Comparison of ENCODE assay signal across 8 mouse cellular contexts in the genomic region with DNA sequence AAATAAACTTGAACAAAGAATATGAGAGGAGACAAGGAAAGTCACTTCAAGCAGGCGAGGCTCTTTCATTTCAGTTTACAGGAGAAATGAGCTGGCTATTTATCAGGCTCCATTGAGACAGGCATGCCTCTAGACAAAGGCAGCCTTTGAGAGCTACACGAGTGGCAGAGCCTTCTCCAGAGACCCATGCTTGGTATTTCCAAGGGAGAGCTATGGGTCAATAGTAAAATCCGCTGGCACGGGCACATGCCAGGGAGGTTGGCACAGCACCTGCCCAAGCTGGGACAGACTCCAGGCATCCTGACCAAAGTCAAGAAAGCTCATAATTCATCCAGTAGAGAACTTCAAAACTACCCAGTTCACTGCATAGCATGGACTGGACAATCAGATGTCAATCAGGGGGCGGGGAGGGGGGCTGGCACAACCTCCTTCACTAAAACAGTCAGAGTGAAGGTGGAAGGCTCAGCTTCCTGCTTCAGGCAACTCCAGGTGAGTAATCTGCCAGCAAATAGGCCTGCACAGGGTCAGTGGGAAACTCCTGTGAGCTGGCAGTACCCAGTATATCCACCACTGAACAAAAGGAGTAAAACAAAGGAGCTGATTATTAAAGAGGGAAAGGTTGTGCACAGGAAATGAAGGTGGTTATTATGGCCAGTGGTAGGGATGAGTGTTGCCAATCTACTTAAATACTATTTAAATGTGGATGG.
DNase-seq lines count a peak whose midpoint lies in the region; ATAC-seq lines count a peak whose summit lies in the region.

No protein-coding gene starts in this region.

- no peaks in the 10 kb centered on the region for H3K27me3 ChIP-seq in kidney, embryonic 15.5 days

- H3K4me3 ChIP-seq in kidney, embryonic 15.5 days (replicated peaks): no peak overlapping the region

- no peak overlapping the region for H3K9ac ChIP-seq in kidney, embryonic 15.5 days

- H3K4me1 ChIP-seq in kidney, embryonic 15.5 days: no peaks in the 10 kb centered on the region

- H3K4me2 ChIP-seq in kidney, embryonic 15.5 days: no peak overlapping the region

- no peaks in the 10 kb centered on the region for H3K9me3 ChIP-seq in kidney, embryonic 15.5 days (replicated peaks)

- peak overlapping the region; percentile 14; the same call in 1 of the 2 replicates for H3K27ac ChIP-seq in kidney, embryonic 15.5 days

- H3K36me3 ChIP-seq in kidney, embryonic 15.5 days: no peaks in the 10 kb centered on the region

- DNase-seq in heart, postnatal 36 days: peak; percentile 12 to 19
- DNase-seq in heart, adult 8-10 months (ENCODE audit: low spot score): no peak
- DNase-seq in adrenal gland, postnatal 25 days: peak; percentile 40
- DNase-seq in fat pad, adult 2 months (ENCODE audit: extremely low read depth, low read depth, low spot score): peak; percentile 23
- no peak for DNase-seq in MN1 (ENCODE audit: low spot score)
- DNase-seq in spleen, adult 18-20 months: no peak

- WGBS in kidney, embryonic 15.5 days: 71% methylated on average over 5 of the region's 5 CpGs

- intact Hi-C loops in heart, postnatal 36 days (cut with DNase I): no loop called here

- ATAC-seq in kidney, embryonic 15.5 days (replicated peaks; ENCODE audit: low FRiP score): no peak
- no peak for ATAC-seq in erythroid progenitor cell, adult 5-6 weeks (replicated peaks; ENCODE audit: low FRiP score, poor library complexity, severe bottlenecking)

Comparison
In these comparisons a context has a peak if more than half of its experiments do, and no peak if none do; other contexts are left out.
1. DNase-seq: peak in heart, postnatal 36 days (2 of 2), adrenal gland, postnatal 25 days (single experiment) and fat pad, adult 2 months (single experiment); none in heart, adult 8-10 months (single experiment), MN1 (single experiment) and spleen, adult 18-20 months (0 of 2).